Mouse (Mus musculus): ENCODE data around the gene Tmem258.

Gene Tmem258

GRCm38 (mm10) chr19:10185876-10186275, 17.9 kb upstream of the Tmem258 start:
- DNase-seq: no peak

DNA sequence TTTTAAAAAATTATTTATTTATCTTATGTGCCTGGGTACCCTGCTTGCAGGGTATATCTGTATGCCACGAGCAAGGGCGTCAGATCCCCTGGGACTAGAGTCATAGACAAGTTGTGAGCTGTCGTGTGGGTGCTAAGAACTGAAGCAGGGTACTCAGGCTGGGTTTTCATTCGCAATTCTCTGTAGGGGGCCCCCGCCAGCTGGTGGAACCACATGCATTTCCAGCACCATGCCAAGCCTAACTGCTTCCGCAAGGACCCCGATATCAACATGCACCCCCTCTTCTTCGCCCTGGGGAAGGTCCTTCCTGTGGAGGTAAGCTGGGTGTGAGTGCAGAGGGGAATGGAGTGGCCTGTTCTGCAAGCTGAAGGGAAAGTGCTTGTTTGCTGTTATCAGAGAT, 17.2 kb upstream of the Tmem258 start:
- DNase-seq: no peak

DNA sequence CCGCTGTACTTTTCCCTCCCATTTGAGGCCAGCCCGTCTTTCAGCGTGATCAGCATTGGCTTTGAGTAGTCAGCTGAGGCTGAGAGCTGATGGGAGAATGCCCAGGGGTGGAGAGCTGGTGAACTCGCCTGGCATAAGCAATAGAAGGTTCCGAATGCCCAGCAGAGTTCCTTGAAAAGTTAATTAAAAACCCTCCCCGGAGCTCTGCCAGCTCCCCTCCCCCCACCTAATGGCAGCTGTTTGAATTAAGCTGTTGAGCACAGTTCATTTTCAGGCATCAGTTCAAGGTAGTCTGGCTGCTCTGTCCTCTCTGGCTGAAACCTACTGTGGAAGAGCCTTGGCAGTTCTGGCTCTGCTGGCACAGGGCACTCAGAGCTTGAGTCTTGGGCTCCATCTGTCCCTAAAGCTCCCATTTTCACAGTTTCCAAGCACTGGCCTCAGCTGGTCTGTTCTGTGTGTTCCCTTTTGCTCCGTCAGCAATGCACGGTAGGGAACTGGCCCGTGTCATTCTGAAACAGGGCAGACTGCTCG, 15.5 kb upstream of the Tmem258 start:
- DNase-seq: no peak

- DNase-seq: no peak
Observed at GRCm38 (mm10) chr19:10189022-10189421, 14.8 kb upstream of the Tmem258 start.

- no peak for DNase-seq
Observed at GRCm38 (mm10) chr19:10189940-10190339, 13.9 kb upstream of the Tmem258 start.

DNA sequence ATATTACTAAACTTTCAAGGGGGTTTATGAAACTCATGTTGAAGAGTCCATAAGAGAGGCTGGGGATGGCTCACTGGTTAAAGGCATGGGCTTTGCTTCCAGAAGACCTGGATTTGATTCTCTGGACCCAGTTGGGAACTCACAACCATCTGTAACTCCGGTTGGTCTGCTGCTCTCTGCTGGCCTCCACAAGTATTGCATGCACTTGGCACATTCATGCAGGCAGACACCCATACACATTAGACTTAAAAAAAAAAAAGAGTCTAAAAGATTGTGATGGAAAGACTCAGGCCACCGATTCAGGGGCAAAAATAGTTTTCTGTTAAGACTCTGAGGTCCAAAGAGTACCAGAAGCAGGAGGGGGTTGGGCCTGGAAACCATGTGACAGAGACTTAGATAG, 13.0 kb upstream of the Tmem258 start:
- DNase-seq: peak; percentile 71

- DNase-seq: no peak
Observed at GRCm38 (mm10) chr19:10191326-10191725, 12.5 kb upstream of the Tmem258 start.

- DNase-seq: no peak
Observed at GRCm38 (mm10) chr19:10194337-10194736, 9.5 kb upstream of the Tmem258 start.

GRCm38 (mm10) chr19:10195252-10195651, 8.6 kb upstream of the Tmem258 start:
- DNase-seq: no peak

DNA sequence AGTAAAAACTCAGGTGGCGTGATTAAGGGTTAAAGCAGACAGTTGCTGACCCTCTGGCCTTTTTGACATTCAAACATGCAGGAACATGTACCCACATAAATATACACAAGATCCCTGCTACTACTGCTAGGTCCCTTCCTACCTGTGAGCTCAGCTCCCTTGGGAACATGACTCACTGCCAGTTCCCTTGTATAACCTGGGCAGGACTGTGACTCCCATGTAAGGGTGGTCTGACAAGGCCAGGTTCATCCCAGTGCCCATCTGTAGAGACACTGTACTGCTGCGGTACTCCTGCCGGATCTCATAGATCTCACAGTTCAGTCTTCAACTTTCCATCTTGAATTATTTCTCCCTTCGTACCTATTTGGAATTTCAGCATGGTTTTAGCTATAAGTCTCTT, 6.7 kb upstream of the Tmem258 start:
- DNase-seq: no peak

- DNase-seq: no peak
Observed at GRCm38 (mm10) chr19:10198286-10198685, 5.5 kb upstream of the Tmem258 start.

DNA sequence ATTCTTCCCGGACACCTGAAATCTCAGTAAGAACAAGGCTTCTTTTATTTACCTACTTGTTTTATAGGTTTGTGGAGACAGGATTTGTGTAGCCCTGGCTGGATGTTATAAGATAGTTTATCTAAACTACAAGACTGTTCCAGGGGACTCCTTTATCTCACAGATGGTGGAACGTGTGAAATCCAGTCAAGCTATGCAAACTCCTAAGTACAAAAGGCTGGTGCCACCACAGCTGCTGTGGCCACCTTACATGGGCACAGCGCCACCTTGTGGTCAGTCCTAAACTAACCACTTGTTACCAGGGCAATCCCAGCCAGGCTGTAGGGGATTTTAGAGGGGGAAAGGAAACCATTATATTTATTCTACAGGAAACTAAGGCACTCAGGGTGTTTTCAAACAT, 5.1 kb upstream of the Tmem258 start:
- peak; percentile 80 for DNase-seq

DNA sequence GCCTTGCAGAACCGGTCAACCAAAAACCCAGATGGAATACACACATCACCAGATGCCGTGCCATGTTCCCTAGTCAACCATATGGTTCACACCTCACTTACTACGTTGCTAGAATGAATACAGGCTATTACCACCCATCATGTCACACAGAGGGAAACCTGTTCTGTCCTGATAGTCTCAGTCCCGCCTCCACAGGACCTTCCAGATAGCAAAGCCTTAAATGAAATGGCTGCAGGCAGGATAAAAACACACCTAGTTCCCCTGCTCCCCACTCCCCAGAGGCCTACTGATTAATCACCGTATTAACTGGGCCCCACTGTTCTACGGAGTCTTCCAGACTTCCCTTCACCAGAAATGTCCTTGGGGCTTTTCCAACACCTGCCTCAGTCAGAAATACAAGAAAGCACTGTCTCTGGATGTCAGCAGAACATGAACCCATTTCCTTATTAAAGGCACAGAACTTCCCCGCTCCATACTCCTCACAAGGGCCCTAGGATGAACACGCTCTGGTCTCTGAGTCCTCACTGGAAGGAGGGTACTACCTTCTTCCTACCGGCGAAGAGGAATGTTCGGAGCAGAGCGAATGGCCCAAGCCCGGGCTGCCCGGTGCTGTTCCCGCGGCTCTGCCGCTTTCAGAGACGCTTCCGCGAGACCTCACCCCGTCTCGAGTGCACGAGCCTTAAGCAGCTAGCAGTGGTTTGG, 517 bp upstream of the Tmem258 start:
- no peak for DNase-seq

DNA sequence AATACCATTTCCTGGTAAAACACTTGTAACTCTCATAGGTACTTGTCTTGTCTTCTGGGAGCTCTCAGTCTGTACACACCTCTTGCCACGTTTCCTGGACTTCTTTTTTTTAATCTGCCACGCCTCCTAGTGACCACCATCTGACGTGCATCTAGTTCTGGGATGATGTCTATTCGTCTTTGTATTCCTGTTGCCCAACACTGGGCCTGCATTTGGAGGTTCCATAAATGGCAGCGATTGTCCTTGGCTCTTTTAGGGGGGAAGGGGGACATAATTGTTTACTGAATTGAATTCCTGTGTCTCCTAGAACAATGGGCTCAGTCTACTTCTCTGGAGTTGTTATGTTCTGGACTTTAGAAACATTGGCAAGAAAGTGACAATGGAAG, 795 bp downstream of the Tmem258 start:
- DNase-seq: peak; percentile 29

DNA sequence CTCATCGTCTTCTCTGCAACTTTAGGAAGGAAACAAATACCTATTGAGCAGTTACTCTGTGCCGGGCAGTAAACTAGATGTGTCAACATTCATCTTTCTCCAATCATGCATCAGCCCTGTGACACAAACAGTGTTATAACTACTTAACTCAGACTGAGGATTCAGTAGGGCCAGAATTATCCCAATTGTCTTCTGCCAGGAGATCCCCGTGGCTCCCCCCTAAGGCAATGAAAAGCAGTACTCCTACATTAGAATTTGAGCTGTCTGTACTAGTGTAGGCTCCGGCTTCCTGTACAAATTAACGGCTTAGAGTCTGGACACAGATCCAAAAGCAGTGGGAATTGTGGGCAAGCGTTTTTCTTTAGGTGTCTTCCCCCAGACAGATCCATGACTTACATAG, 1.2 kb downstream of the Tmem258 start:
- no peak for DNase-seq

DNA sequence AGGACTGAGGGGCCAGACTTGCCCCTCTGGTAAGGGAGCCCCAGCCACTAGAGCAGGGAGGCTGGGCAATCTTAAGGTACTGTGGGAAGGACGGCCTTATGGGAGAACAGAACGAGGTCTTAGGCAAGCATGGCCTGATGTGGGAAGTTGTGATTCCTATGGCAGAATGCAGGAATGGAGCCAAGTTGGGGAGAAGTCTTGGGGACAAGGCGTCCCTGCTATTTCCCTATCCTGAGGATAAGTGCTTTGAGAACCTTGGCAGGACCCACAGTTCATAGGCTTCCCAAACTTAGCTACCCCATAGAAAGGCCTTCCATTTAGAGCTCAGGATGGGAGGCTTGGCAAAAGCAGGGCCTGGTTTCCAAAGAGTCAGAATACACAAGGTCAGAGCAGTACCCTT, 5.0 kb downstream of the Tmem258 start:
- no peak for DNase-seq

- DNase-seq: no peak
Observed at GRCm38 (mm10) chr19:10210885-10211284, 7.1 kb downstream of the Tmem258 start.

GRCm38 (mm10) chr19:10213796-10214471, 10.1 kb downstream of the Tmem258 start:
- DNase-seq: no peak

GRCm38 (mm10) chr19:10216101-10216500, 12.3 kb downstream of the Tmem258 start:
- DNase-seq: no peak

DNA sequence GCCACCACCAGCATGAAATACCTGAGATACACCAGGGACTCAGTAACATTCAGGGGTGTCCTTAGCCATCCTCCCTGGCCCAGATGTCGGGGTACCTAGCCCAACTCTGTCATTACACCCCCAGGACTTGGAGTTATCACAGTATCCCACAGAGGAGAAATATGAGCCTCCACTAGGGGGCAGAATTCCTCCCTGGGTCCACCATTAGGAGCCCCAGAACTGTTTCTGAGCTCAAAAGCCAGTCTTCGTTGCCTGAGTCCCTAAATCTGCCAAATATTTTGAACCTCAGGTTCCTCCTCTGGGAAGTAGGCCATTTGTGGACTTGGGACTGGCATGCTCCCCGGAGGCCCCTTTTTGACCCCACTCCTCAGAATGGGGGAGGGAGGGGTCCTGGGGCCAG, 15.3 kb downstream of the Tmem258 start:
- peak; percentile 50 for DNase-seq

DNA sequence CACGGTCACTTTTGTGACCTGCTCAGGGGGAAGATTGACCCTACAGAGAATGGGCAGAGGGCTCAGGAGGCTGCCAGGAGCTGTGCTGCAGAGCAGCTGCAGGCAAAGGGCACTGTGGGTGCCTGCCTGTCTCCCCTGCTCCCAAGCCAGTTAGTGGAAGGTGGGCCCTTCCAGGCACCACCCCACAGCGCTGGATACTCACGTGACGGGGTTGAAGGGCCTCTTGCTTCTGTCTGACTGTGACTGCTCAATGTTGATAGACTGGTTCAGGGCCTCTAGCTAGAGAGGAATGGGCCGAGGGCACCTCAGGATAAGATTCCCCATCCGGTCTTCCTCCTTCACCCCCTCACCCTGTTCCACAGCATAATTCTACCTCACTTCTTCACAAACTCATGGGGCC, 15.8 kb downstream of the Tmem258 start:
- no peak for DNase-seq

DNA sequence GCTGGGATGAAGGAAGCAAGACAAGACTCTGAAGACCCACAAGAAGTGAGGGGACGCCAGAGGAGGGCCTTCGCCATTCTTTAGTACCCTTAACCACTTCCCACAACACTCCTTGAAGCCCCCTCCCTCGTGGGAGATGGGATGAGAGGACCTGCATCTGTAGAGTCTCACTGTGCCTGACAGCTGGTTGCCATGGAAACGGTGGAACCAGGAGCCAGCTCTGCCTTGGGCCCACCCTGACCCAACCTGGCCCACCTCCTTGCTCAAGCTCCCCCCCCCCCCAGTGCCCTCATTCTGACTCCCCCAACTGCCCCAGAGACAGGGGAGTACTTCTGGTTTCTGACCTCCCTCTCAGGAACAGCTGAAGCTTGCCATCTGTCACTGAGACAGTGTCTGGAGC, 17.8 kb downstream of the Tmem258 start:
- DNase-seq: no peak

DNA sequence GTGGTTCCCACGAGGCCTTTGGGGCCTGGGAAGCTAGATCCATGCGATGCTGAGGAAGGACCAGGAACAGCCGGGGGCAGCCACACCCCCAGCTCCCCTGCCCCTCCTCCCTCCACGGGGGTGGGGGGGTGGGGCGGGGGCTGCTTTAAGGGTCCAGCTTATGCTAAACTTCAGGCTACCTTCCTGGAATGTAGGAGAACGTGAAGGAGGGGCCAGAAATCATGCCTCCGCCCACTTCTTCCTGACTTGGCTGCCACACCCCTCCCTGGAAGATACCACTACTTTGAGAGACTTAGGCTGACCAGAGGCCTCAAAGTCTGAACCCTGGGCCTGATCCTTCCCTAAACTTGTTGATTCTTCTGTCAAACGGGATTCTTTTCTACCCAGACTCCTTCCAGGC, 18.8 kb downstream of the Tmem258 start:
- no peak for DNase-seq

GRCm38 (mm10) chr19:10223561-10223960, 19.7 kb downstream of the Tmem258 start:
- DNase-seq: no peak
